Mouse (Mus musculus) spleen, embryonic (tissue): ENCODE results near the gene Angel1.

Experiments used
- CTCF ChIA-PET: fragments of 350-600 bp; sonication (Branson Sonifier 250); formaldehyde crosslinking; loops from one replicate; lab custom pipeline; 2022; lab: Charles Lee

The Angel1 gene

DNA sequence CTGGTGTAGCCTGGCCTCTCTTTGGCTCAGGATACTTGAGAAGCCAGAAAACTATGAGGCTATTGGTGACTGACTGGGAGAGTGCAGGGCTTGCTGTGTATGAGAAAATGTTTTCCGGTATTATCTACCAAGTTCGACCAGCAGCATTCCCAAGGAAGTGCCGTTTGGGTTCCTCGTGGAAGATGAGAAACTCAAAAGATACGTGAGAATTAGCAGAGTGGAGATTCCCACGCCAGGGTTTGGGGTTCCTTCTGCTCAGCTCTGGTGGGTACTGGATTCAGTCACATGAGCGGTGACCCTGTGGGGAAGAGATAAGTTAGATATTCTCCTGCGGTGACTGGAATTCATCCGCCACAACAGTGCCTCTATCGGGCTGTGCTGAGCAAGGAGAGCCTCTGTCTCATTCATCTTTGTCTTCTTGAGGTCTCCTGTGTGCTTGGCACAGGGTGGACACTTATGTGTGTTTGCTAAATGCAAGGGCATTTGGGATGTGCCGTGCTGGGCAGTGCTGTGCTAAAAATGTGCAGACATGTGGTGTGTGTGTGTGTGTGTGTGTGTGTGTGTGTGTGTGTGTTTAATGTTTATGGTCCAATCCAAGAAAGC lies 45.6 kb downstream of the Angel1 start:
- CTCF ChIA-PET: no interaction called here

DNA sequence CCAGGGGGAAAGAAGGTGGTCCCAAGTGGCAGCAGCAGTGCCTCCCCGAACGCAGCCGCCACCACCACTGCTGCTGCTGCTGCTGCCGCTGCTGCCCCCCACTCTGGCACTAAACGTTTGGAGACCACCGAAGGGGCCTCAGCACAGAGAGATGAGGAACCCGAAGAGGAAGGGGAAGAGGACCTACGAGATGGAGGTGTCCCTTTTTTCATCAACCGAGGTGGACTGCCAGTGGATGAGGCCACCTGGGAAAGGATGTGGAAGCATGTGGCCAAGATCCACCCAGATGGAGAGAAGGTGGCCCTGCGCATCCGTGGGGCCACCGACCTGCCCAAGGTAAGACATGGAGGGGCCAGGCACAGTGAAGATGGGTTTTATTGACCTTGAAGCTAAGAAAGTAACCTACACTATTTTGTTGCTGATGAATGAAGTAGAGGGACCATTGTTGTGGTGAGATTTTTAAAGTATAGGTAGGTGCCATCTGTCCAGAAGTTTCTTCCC lies 46.2 kb downstream of the Angel1 start:
- CTCF ChIA-PET: no interaction called here

DNA sequence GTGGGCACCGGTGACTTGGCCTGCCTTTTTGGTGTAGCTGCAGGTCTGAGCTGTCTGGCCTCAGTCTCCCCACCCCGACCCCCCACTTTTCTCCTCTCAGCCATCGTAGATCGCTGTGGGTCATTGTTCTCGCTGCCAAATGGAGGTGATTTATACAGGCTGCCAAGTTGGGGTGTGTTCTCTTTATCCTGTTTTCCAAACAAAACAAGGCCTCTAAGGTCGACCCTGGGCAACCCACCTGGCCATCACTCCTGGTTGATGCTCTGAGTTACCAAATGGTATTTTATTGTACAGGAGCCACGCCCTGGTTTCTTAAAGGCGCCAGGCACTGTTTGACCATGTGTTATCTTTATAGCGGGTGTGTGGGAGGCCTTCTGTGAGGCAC lies 46.7 kb downstream of the Angel1 start:
- CTCF ChIA-PET: no interaction called here

DNA sequence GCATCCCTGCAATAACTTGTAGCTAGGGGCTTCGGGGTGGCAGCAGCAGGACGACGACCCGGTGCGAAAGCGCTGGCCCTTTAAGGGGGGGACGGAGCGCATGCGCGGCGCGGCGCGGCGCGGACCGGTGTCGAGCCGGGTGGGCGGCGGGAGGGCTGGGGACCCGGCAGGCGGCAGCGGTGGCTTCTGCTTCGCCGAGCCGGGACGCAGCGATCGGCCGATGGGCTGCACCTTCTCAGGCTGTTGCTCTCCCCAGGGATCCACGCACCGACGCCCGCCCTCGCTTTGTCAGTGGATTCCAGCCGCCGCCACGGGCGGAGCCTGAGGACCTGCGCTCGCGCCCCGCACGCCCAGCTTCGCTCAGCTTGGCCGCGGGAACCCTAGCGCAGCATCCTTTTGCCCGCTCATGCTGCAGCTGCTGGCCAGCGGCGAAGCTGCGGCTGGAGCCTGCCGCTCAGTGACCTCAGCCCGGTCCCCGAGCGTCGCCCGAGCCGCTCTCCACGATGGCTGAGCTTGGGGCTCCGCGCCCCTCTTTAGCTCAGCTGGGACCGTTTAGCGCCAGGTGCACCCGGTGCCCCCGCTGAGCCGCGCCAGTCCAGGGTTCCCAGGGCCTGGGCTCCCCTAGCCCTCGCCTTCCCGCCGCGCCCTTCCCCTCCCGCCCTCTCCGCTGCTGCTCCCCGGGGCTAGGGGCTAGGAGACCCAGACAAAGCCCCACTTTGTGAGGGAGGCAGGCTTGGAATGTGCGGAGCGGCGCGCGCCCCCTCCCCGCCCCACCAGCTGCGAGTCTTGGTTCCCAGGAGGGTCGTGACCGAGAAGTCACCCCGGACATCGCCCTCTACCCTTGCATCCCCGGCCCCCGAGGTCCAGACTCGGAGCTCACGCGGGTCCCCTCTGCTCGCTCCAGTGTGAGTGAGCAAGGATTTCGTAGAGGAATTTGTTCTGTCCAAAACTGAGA lies 47.4 kb downstream of the Angel1 start, which contains the start of gene Vash1:
Gene Vash1, plus strand, starts transcription at position 110 of the 955 bp plus-strand sequence.
- CTCF ChIA-PET: no interaction called here

DNA sequence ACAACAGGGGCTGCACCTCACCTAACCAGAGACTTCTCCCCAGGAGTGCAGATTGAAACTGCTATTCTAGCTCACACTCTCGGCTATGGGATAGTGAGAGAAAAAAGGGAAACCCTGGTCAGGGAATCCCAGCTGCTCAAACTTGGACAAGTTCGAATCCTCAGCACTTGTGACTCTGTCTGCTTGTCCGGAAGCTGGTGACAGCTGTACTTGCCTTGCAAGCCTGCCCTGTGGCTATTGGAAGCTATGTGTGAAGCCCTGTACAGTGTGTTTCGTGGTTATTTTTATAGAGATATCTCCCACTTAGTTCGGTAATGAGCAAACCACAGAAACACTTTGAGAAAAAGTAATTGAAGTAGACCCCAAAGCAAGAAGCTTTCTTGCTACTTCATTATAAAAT lies 53.8 kb downstream of the Angel1 start:
- CTCF ChIA-PET: no interaction called here

DNA sequence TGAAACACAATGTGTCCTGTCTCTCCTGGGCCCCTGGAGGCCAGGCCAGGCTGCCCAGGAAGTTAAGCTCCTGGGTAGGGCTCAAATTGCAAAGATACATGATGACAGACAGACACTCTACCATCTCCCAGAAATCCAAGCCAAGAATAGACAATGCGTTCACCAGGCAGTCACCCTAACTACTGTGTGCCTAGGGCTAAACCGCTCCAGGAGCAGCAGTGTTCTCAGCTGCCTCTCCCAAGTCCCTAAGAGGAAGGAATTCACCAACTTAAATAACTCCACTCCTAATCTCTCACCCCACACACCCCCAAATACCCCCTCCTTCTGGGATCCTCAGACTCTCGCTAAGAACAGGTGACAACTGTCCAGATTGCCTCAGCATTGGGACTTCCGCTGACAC lies 54.2 kb downstream of the Angel1 start:
- CTCF ChIA-PET: no interaction called here

DNA sequence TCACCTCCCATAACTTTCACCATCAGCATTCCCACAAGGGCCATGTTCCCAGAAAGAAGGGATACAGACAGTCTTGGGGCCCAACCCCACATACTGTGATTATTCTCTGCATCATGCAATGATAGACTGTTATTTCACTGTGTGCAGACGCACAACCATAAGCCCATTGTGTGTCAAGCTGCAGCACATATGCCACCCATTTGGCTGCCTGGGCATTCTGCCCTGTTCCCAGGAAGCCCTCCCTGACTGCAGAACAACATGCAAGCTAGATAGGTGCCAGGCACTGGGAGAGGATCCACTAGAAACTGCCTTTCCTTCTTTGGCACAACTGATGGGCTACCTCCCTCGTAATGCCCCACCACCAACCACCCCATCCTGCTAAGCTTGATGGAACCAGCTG lies 57.9 kb downstream of the Angel1 start:
- CTCF ChIA-PET: no interaction called here

DNA sequence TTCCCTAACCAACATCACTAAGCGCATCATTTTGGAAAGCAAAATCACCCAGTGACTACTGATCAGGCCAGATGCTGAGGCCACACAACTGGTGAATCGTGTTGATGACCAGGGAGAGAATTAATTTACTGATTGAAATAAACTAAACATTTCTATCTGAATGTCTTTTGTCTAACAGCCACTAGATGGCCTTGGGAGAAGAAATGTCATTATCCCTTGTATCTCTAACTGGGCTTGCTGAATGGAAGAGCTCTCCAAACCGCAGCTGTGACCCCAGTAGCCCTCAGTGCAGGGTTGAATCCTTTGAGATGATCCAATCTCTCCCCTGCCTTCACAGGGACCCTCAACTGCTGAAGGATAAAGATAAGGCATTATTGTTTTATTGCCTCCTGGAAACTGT lies 60.6 kb downstream of the Angel1 start:
- CTCF ChIA-PET: no interaction called here

DNA sequence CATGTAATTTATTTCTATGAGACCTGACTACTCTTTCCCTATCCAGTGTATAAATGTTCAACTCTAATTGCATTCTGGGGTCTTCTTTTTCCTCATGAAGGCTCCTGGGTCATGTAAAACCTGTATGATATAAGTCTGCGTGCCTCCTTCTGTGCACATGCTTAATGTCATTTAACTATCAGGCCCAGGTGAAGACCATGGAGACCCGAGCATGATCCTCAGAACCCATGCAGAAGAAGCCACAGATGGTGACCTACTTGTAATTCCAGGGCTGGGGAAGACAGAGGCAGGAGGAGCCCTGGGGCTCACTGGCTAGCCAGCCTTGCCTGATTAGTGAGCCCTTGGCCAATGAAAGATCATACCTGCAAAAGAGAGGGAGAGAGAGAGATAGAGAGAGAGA lies 65.8 kb downstream of the Angel1 start:
- CTCF ChIA-PET: no interaction called here

DNA sequence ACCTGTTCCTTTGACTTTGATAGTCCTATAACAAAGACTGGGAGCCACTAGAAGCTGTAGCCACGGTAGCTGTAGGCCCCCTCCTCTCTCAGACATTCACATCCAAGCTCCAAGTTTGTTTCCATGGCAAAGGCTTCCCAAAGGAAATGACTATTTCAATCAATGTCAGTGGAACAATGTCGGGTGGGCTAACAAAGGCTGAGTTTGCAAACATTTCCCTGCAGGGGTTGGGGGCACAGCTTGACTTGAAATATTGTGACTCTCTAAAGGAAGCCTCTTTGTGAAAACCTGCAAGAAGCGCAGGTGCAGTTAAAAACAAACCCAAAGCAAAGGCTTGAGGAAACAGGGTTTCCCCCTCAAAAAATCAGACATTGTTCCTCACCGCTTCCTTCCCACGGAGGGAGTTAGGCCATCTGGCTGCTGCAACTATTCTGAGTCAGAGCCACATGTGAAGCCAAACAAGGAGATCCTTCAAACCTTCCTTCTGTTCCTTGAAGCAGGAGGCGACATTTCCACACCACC lies 66.8 kb downstream of the Angel1 start:
- CTCF ChIA-PET: no interaction called here

DNA sequence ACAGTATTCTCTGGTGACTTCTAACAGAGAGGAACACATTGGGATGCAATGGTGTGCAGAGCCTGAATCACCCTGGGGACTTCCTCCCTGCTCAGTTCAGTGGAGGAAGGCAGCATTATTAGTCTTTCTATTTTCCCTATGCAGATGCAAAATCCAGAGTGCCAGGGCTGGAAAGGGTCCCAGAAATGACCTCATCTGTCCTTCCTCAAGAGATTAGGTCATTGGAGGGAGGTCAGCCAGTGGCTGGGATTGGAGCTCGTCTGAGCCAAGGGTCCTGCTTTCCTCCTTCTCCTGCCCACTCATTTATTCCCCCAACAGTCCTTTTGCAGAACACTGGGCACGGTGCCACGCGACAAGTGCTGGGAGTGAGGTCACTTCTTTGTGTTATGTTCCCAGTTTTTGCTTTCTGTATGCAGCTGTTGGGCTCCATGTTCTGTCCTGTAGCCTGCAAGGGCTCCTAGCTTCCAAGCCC lies 73.7 kb downstream of the Angel1 start:
- CTCF ChIA-PET: no interaction called here

DNA sequence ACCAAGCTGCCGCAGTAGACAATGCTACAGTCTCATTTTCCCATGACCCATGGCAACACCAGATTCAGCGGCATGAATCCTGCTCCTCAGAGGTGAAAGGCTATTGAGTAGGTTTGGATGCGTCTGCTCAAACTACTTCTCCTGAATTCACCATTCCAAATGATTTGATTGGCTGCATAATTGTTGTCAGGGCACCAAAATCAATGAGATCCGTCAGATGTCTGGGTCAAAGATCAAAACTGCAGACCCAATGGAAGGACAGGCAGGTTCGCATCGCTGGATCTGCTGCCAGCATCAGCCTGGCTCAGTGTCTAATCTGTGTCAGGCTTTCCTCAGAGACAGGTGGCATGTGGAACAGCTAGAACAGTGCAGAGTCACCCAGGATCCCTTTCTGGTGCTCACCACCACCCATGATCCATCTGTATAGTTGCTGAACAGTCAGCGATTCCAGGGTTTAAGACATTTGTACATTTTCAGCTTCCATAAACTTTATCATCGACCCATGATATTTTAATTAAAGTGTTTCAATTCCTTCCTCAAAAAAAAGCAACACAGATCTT lies 74.9 kb downstream of the Angel1 start:
- CTCF ChIA-PET: no interaction called here
